ENCODE assay signal across 20 mouse cellular contexts in genomic region chr9:42273682-42274296, GRCm38 (mm10).
"Had no signal": no experiment of that assay in that cellular context is flagged by ENCODE, and none has a peak within 500 bp of the region (broad histone marks: within the 10 kb centered on the region; RNA-seq: fewer than 3 reads in every experiment).

No protein-coding gene starts in this region.

- H3K4me3 ChIP-seq: layer of hippocampus, adult 2 months; limb, embryonic 10.5 days; limb, embryonic 13.5 days; liver, embryonic 12.5 days; liver, embryonic 15.5 days had no signal

- DNase-seq: kidney, adult 9 months; kidney, postnatal 14 days; layer of hippocampus, adult 9-11 months; lung, adult 2 months; lung, postnatal 14 days; lung, postnatal 4 days; midbrain, embryonic 14.5 days; right cerebral cortex, adult 18-20 months; right cerebral cortex, postnatal 14 days; right cerebral cortex, postnatal 4 days; thymus, adult 2 months; thymus, postnatal 14 days; thymus, postnatal 4 days had no signal

- H3K27me3 ChIP-seq: limb, embryonic 13.5 days; liver, embryonic 12.5 days; liver, embryonic 15.5 days had no signal

- H3K4me2 ChIP-seq: limb, embryonic 13.5 days; liver, embryonic 12.5 days; liver, embryonic 15.5 days; midbrain, embryonic 11.5 days had no signal

- ATAC-seq: liver, embryonic 12.5 days had no signal

- H3K9ac ChIP-seq: limb, embryonic 13.5 days; liver, embryonic 12.5 days; liver, embryonic 15.5 days had no signal

- H3K9me3 ChIP-seq: limb, embryonic 10.5 days; limb, embryonic 13.5 days; liver, embryonic 12.5 days; liver, embryonic 15.5 days had no signal

- H3K27ac ChIP-seq: layer of hippocampus, adult 2 months; limb, embryonic 10.5 days; limb, embryonic 13.5 days; liver, embryonic 12.5 days; liver, embryonic 15.5 days; stomach, postnatal 0 days had no signal

- H3K4me1 ChIP-seq: limb, embryonic 10.5 days; limb, embryonic 13.5 days had no signal

- H3K36me3 ChIP-seq: limb, embryonic 10.5 days; limb, embryonic 13.5 days; liver, embryonic 12.5 days; liver, embryonic 15.5 days had no signal
